Mouse (Mus musculus) C2C12 (cell line): ENCODE measurements at regions not wholly inside any gene's neighbourhood (a gene's known extent, or its start where the extent isn't known, plus 50 kb on each side); places are given as distances from the start of the nearest gene placed in this dataset.
A peak's percentile ranks its signal among the peaks of the same experiment; 100 is the strongest.

Source experiments
- H3K27me3 ChIP-seq: one replicate; pipeline ENCODE4 v1.6.1; 2011; ENCODE audit not compliant: control insufficient read depth, insufficient read depth, insufficient read length
- H3K36me3 ChIP-seq: one replicate; pipeline ENCODE4 v1.6.1; 2011; ENCODE audit not compliant: control insufficient read depth, insufficient read depth
- H3K4me3 ChIP-seq: one replicate; pipeline ENCODE4 v1.5.1; 2011; ENCODE audit warnings: mild to moderate bottlenecking, control low read depth; ENCODE audit not compliant: poor library complexity, insufficient read depth, severe bottlenecking
- H3K79me2 ChIP-seq: one replicate; pipeline ENCODE4 v1.6.1; 2011; ENCODE audit not compliant: control insufficient read depth, insufficient read depth
- H3K79me3 ChIP-seq: one replicate; pipeline ENCODE4 v1.6.1; 2011; ENCODE audit warnings: low read depth, control low read depth
- H3ac ChIP-seq: one replicate; pipeline ENCODE3; 2011; ENCODE audit warnings: low read depth; ENCODE audit not compliant: control insufficient read depth, insufficient read length
- CEBPB ChIP-seq: IDR thresholded peaks from one replicate; pipeline ENCODE4 v1.6.1; 2011; ENCODE audit warnings: low read depth, mild to moderate bottlenecking, control low read depth, moderate library complexity
- CTCF ChIP-seq: IDR thresholded peaks from one replicate; pipeline ENCODE4 v1.5.1; 2011; ENCODE audit not compliant: control insufficient read depth, insufficient read depth, insufficient read length
- FOSL1 ChIP-seq: IDR thresholded peaks from one replicate; pipeline ENCODE4 v1.8.0; 2011; ENCODE audit warnings: mild to moderate bottlenecking, low read length; ENCODE audit not compliant: poor library complexity, insufficient read depth, severe bottlenecking
- MAX ChIP-seq: IDR thresholded peaks from one replicate; pipeline ENCODE4 v1.6.1; 2011; ENCODE audit warnings: mild to moderate bottlenecking, control low read depth
- MYOD1 ChIP-seq: IDR thresholded peaks from one replicate; pipeline ENCODE4 v1.6.1; 2011; ENCODE audit warnings: low read depth; ENCODE audit not compliant: control insufficient read depth, insufficient read length
- MYOG ChIP-seq: IDR thresholded peaks from one replicate; pipeline ENCODE4 v1.6.1; 2011; ENCODE audit not compliant: control insufficient read depth, insufficient read length; ENCODE audit errors: extremely low read depth
- USF1 ChIP-seq: IDR thresholded peaks from one replicate; pipeline ENCODE4 v1.6.1; 2011; ENCODE audit warnings: low read depth, mild to moderate bottlenecking, control low read depth, moderate library complexity

DNA sequence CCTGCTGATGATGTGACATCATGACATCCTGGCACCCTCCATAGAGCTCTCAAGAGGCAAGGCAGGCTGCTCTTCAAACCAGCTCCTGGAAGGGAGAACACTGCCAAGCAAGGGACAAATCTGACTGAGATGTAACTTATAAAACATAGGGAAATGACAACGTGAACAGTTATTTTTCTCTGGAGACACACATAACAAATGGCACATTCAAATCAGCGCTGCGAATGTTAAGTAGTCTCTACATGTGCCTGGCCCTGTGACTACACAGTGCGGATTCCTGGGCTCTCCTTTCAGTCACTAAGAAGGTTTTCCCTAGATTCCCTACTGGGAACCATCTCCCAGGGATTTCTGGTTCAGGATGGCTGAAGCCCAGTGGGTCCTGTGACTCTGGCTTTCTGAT, 121.4 kb upstream of the Npvf start:
- Histone ChIP-seq H3ac (no peak overlapping the region), H3K79me2 (no peaks in the 10 kb centered on the region), H3K27me3 (no peaks in the 10 kb centered on the region), H3K4me3 (no peak overlapping the region), H3K36me3 (no peaks in the 10 kb centered on the region), H3K79me3 (no peaks in the 10 kb centered on the region)
- TF ChIP-seq CTCF (no peak), USF1 (no peak), MYOG (no peak), MYOD1 (no peak), FOSL1 (no peak), CEBPB (no peak), MAX (no peak)

DNA sequence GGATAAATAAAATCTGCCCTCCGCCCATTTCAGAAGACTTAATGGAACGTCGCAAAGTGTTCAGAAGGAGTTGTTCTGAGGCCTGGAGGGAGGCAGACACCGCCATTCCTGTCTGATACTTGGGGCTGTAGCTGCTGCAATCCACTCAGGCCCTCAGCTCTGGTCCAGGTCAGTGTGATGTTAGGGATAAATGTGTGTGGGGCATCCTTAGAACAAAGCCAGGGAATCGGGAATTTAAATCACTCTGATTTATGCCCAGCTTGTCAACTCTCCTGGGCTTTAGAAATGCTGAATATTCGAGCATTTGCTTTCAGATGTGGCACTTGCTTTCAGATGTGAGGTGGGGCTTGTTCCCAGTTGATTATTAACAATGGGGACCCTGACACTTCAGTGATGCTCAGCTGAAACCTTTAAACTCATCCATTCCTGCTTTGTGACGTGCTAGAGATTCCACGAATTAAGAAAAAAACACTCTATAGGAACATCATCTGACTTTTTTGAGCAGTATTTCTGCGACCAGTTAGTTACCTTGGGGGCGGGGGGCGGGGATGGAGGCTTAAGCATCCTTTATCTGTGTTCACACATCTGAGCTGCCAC, 122.1 kb upstream of the Npvf start:
- no peaks in the 10 kb centered on the region for H3K27me3 ChIP-seq
- TF ChIP-seq MYOG = no peak
- TF ChIP-seq USF1 = no peak
- TF ChIP-seq MYOD1 = no peak
- no peak for TF ChIP-seq CEBPB
- no peak for TF ChIP-seq CTCF
- no peak for TF ChIP-seq MAX
- TF ChIP-seq FOSL1 = no peak
- H3ac ChIP-seq = peak overlapping the region; percentile 35
- H3K79me2 ChIP-seq = no peaks in the 10 kb centered on the region
- H3K36me3 ChIP-seq = no peaks in the 10 kb centered on the region
- H3K79me3 ChIP-seq = no peaks in the 10 kb centered on the region
- no peak overlapping the region for H3K4me3 ChIP-seq

DNA sequence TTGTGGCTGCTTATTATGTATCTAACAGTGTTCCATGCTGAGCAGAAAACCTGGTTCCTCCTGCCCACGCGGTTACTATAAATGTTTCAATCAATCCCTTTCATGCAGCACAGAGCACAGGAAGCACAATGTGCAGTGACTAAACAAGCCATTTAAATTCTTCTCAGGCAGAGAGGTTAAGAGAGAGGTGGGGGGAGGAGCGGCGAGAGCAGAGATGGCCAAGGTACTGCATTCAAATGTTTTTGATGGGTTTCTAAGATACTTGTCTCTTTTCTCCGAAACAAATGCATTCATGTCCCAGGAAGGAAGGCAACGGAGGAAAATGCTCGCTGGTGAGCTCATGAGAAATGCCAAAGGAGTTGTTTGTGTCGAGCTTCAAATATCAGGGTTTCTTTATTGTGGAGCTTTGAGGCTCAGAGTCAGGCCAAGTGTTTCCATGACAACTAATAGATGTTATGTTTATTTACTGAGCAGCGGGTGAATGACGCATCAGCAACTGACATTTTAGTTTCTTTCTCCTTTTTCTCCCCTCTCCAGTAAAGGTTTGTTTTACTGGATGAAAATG, 122.8 kb upstream of the Npvf start:
- Histone ChIP-seq H3K79me2 (no peaks in the 10 kb centered on the region), H3K4me3 (no peak overlapping the region), H3ac (no peak overlapping the region), H3K36me3 (no peaks in the 10 kb centered on the region), H3K27me3 (no peaks in the 10 kb centered on the region), H3K79me3 (no peaks in the 10 kb centered on the region)
- no peak for TF ChIP-seq MYOG
- no peak for TF ChIP-seq MYOD1
- TF ChIP-seq CEBPB = no peak
- no peak for TF ChIP-seq FOSL1
- TF ChIP-seq USF1 = no peak
- no peak for TF ChIP-seq MAX

DNA sequence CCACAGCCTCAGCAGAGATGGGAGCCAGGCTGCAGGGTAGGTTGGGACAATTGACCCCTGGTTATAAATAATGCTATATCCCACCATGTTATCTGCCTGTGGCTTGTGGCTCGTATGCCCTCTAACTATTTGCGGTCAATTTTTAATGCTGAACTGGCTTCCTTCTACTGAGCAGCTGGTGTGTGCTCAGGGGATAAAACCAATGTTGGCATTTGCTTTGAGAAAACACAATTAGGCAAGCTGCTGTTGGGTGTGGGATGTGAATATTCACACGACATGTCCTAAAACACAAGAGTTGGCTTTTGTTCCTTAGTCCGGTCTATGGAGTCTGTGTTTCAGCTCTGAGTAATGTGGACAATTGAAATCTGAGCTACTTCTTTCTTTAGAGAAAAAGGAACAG, 123.6 kb upstream of the Npvf start:
- Histone ChIP-seq H3K79me3 (no peaks in the 10 kb centered on the region), H3K79me2 (no peaks in the 10 kb centered on the region), H3K27me3 (no peaks in the 10 kb centered on the region), H3K4me3 (no peak overlapping the region), H3K36me3 (no peaks in the 10 kb centered on the region), H3ac (no peak overlapping the region)
- TF ChIP-seq CEBPB (no peak), USF1 (no peak), FOSL1 (no peak), MAX (peak; percentile 26), MYOD1 (peak; percentile 84), CTCF (no peak), MYOG (no peak)

DNA sequence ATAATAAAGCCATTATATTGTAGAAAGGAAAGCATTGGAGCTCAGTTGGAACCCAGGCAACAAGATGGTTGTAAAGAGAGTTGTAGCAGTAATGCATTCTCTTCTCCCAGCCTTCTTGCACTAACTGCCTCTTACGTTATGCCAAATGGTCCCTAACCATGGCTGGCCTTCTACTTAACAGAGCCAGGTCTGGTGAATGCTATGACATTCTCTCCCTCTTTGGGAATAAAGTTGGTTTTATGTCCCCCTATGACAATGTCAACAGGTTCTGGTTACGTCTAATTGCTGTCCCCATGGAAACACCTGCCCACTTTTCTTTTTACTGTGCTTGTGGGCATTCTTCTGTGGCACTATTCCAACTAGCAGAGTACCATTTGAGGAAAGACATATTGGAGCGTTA, 126.4 kb upstream of the Npvf start:
- Histone ChIP-seq H3K79me3 (no peaks in the 10 kb centered on the region), H3K27me3 (no peaks in the 10 kb centered on the region), H3ac (no peak overlapping the region), H3K36me3 (no peaks in the 10 kb centered on the region), H3K79me2 (no peaks in the 10 kb centered on the region), H3K4me3 (no peak overlapping the region)
- no peak for TF ChIP-seq USF1
- TF ChIP-seq MYOD1 = no peak
- no peak for TF ChIP-seq MAX
- TF ChIP-seq CTCF = no peak
- no peak for TF ChIP-seq CEBPB
- TF ChIP-seq FOSL1 = no peak
- TF ChIP-seq MYOG = no peak

DNA sequence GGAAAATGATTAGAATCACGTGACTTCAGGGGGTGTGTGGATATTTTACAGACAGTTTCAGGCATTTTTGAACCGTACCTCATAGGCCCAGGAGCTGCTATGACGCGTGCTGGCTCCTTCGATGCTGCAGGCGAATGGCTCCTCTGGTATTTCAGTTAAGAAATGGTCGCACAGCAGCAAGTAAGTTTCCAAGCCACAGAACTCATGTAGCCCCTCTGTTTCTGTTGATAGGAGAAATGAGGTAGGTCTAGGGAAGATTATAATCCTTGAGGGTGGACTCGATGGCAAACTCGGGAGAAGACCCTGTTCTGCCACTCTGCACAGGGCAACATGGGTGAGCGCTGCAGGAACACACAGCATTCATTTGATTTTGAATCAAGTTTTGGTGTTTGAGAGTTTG, 127.0 kb upstream of the Npvf start:
- Histone ChIP-seq H3K79me3 (no peaks in the 10 kb centered on the region), H3ac (no peak overlapping the region), H3K27me3 (no peaks in the 10 kb centered on the region), H3K79me2 (no peaks in the 10 kb centered on the region), H3K4me3 (no peak overlapping the region), H3K36me3 (no peaks in the 10 kb centered on the region)
- TF ChIP-seq CEBPB (no peak), FOSL1 (no peak), MYOG (no peak), MAX (no peak)
